Mouse (Mus musculus) thymus, adult 2 months (tissue): ENCODE data around the gene Slc10a7.

Experiments
- CTCF ChIP-seq: fragments of 200-500 bp; IDR thresholded peaks from 2 replicates; pipeline ENCODE4 v1.5.1; 2012; ENCODE audit warnings: mild to moderate bottlenecking, control low read depth, low read length, moderate library complexity, borderline replicate concordance; ENCODE audit not compliant: control insufficient read depth, poor library complexity, insufficient read depth; ENCODE audit errors: extremely low read depth
- POLR2A ChIP-seq: fragments of 200-500 bp; IDR thresholded peaks from 2 replicates; pipeline ENCODE4 v1.6.1; 2012; ENCODE audit warnings: mild to moderate bottlenecking, low read length, control low read depth, moderate library complexity; ENCODE audit not compliant: control insufficient read depth, poor library complexity, insufficient read depth; ENCODE audit errors: extremely low read depth

- TF ChIP-seq CTCF (no peak), POLR2A (no peak)
Observed at GRCm38 (mm10) chr8:78714880-78715279, 205.7 kb downstream of the Slc10a7 start.
